ENCODE assay signal across 11 mouse cellular contexts in the genomic region with DNA sequence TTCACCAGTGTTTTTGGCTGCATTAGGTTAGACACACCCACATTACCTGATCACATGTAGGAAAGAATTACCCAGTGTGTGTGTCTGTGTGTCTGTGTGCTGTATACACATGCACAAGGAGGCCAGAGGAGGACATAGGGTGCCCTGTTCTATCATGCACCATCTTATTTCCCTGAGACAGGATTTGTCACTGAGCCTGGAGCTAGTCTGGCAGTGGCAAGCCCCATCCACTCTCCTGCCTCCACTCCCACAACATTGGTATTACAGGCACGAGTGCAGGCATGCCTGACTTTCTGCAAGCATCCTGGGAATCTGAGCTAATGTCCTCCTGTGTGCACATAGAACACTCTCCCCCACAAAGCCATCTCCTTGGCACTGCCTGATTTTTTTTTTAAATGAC.
A peak's percentile ranks its signal among the peaks of the same experiment; 100 is the strongest.
DNase-seq lines count a peak whose midpoint lies in the region; ATAC-seq lines count a peak whose summit lies in the region.
"Had no signal": no experiment of that assay in that cellular context is flagged by ENCODE, and none has a peak within 500 bp of the region (broad histone marks: within the 10 kb centered on the region; RNA-seq: fewer than 3 reads in every experiment).

No protein-coding gene starts in this region.

- no peaks in the 10 kb centered on the region for H3K36me3 ChIP-seq in neural tube, embryonic 12.5 days
- no peaks in the 10 kb centered on the region for H3K36me3 ChIP-seq in neural tube, embryonic 15.5 days
- H3K36me3 ChIP-seq in limb, embryonic 15.5 days = no peaks in the 10 kb centered on the region
- H3K36me3 ChIP-seq: heart, embryonic 15.5 days had no signal

- no peaks in the 10 kb centered on the region for H3K9me3 ChIP-seq in neural tube, embryonic 12.5 days
- no peaks in the 10 kb centered on the region for H3K9me3 ChIP-seq in neural tube, embryonic 15.5 days (replicated peaks)
- H3K9me3 ChIP-seq in limb, embryonic 15.5 days = no peaks in the 10 kb centered on the region
- H3K9me3 ChIP-seq: heart, embryonic 15.5 days had no signal

- no peak overlapping the region for H3K4me2 ChIP-seq in neural tube, embryonic 12.5 days (replicated peaks)
- no peak overlapping the region for H3K4me2 ChIP-seq in neural tube, embryonic 15.5 days
- no peak overlapping the region for H3K4me2 ChIP-seq in limb, embryonic 15.5 days
- H3K4me2 ChIP-seq: heart, embryonic 15.5 days had no signal

- no peak overlapping the region for H3K9ac ChIP-seq in neural tube, embryonic 12.5 days
- no peak overlapping the region for H3K9ac ChIP-seq in neural tube, embryonic 15.5 days (replicated peaks)
- H3K9ac ChIP-seq in limb, embryonic 15.5 days = no peak overlapping the region
- H3K9ac ChIP-seq: heart, embryonic 15.5 days had no signal

- no peak overlapping the region for H3K4me3 ChIP-seq in neural tube, embryonic 12.5 days
- H3K4me3 ChIP-seq in neural tube, embryonic 15.5 days (replicated peaks) = no peak overlapping the region
- no peak overlapping the region for H3K4me3 ChIP-seq in limb, embryonic 15.5 days
- H3K4me3 ChIP-seq: heart, embryonic 15.5 days had no signal

- peak; percentile 56; the same call in 1 of the 2 replicates for ATAC-seq in neural tube, embryonic 12.5 days (ENCODE audit: low FRiP score, low read depth)
- ATAC-seq in neural tube, embryonic 15.5 days (ENCODE audit: low FRiP score) = no peak
- 0 out of 2 replicates have a peak, but pooled peaks have one; percentile 72 for ATAC-seq in limb, embryonic 15.5 days (ENCODE audit: insufficient number of reproducible peaks, low FRiP score, low TSS enrichment, low read depth)
- ATAC-seq: activated CD4-positive, CD25-positive, alpha-beta regulatory T cell, adult 4 months had no signal

- H3K27me3 ChIP-seq in neural tube, embryonic 12.5 days (replicated peaks) = no peaks in the 10 kb centered on the region
- H3K27me3 ChIP-seq in neural tube, embryonic 15.5 days (replicated peaks) = no peaks in the 10 kb centered on the region
- H3K27me3 ChIP-seq in limb, embryonic 15.5 days = 0 out of 2 replicates have a peak, but pooled peaks cover 3% of the 10 kb centered on the region
- H3K27me3 ChIP-seq: heart, embryonic 15.5 days had no signal

- no peak overlapping the region for H3K27ac ChIP-seq in neural tube, embryonic 12.5 days
- no peak overlapping the region for H3K27ac ChIP-seq in neural tube, embryonic 15.5 days (replicated peaks)
- H3K27ac ChIP-seq in limb, embryonic 15.5 days = no peak overlapping the region
- H3K27ac ChIP-seq: heart, embryonic 15.5 days had no signal

- 15% methylated on average over 1 of the region's 1 CpGs for WGBS in neural tube, embryonic 12.5 days
- 16% methylated on average over 1 of the region's 1 CpGs for WGBS in neural tube, embryonic 15.5 days
- 18% methylated on average over 1 of the region's 1 CpGs for WGBS in limb, embryonic 15.5 days

- DNase-seq in gonadal fat pad, adult 2 months (ENCODE audit: low read depth) = peak; percentile 85
- no peak for DNase-seq in left cerebral cortex, adult 18-20 months (ENCODE audit: low spot score in 2 of 2)
- no peak for DNase-seq in thymus, postnatal 10 days (ENCODE audit: low spot score in 2 of 2)
- DNase-seq in heart, adult 18-20 months = no peak
- DNase-seq: cerebellum, postnatal 36 days; lung, postnatal 4 days had no signal

- H3K4me1 ChIP-seq in neural tube, embryonic 12.5 days = peaks cover 33% of the 10 kb centered on the region
- peaks cover 6% of the 10 kb centered on the region for H3K4me1 ChIP-seq in neural tube, embryonic 15.5 days
- peaks cover 19% of the 10 kb centered on the region; the same call in 1 of the 2 replicates for H3K4me1 ChIP-seq in limb, embryonic 15.5 days
- H3K4me1 ChIP-seq: heart, embryonic 15.5 days had no signal
